ENCODE assay signal across 8 mouse cellular contexts in genomic region chr5:67095651-67096377, GRCm38 (mm10). TPM values are rescaled to one million over a fixed set of nuclear protein-coding genes. Genes with fewer than 3 reads are reported as not detected.
DNase-seq lines count a peak whose midpoint lies in the region; ATAC-seq and TF ChIP-seq lines count a peak whose summit lies in the region.
"Had no signal": no experiment of that assay in that cellular context is flagged by ENCODE, and none has a peak within 500 bp of the region (broad histone marks: within the 10 kb centered on the region; RNA-seq: fewer than 3 reads in every experiment).

No protein-coding gene starts in this region.

- H3K4me3 ChIP-seq in lung, postnatal 0 days (ENCODE audit: low read depth, low read length): peak overlapping the region; percentile 35
- H3K4me3 ChIP-seq in forebrain, embryonic 13.5 days: peak overlapping the region; percentile 28
- H3K4me3 ChIP-seq in intestine, embryonic 14.5 days (ENCODE audit: low read depth, low read length): peak overlapping the region; percentile 34
- H3K4me3 ChIP-seq in neural tube, embryonic 14.5 days (ENCODE audit: low read depth, low read length): no peak overlapping the region

- no peak for TF ChIP-seq EP300 in lung, postnatal 0 days (IDR thresholded peaks at IDR 0.05)

- H3K9me3 ChIP-seq in lung, postnatal 0 days (ENCODE audit: low read length): no peaks in the 10 kb centered on the region
- no peaks in the 10 kb centered on the region for H3K9me3 ChIP-seq in forebrain, embryonic 13.5 days (replicated peaks)
- no peaks in the 10 kb centered on the region for H3K9me3 ChIP-seq in intestine, embryonic 14.5 days (ENCODE audit: control insufficient read depth, low read length)
- H3K9me3 ChIP-seq in neural tube, embryonic 14.5 days (ENCODE audit: control insufficient read depth, low read length): no peaks in the 10 kb centered on the region

- ATAC-seq in lung, postnatal 0 days: 0 out of 2 replicates have a peak, but pooled peaks have one; percentile 16
- peak; percentile 20; the same call in 1 of the 2 replicates for ATAC-seq in forebrain, embryonic 13.5 days
- ATAC-seq in intestine, embryonic 14.5 days (replicated peaks; ENCODE audit: low FRiP score, low TSS enrichment, low read depth): no peak
- ATAC-seq in neural tube, embryonic 14.5 days (ENCODE audit: low read depth): no peak

- peaks cover 75% of the 10 kb centered on the region for H3K27me3 ChIP-seq in lung, postnatal 0 days (replicated peaks; ENCODE audit: insufficient read depth, low read length)
- peaks cover 96% of the 10 kb centered on the region for H3K27me3 ChIP-seq in forebrain, embryonic 13.5 days
- peaks cover 100% of the 10 kb centered on the region for H3K27me3 ChIP-seq in intestine, embryonic 14.5 days (replicated peaks; ENCODE audit: control insufficient read depth, insufficient read depth, low read length)
- H3K27me3 ChIP-seq in neural tube, embryonic 14.5 days (ENCODE audit: control insufficient read depth, insufficient read depth, low read length): peaks cover 74% of the 10 kb centered on the region

- WGBS in lung, postnatal 0 days: 2% methylated on average over 39 of the region's 47 CpGs
- WGBS in forebrain, embryonic 13.5 days: under 1% methylated on average over 46 of the region's 47 CpGs
- WGBS in intestine, embryonic 14.5 days: under 1% methylated on average over 44 of the region's 47 CpGs
- 1% methylated on average over 29 of the region's 47 CpGs for WGBS in neural tube, embryonic 14.5 days

- H3K4me2 ChIP-seq in lung, postnatal 0 days (replicated peaks; ENCODE audit: low read depth, low read length): peak overlapping the region; percentile 53
- peak overlapping the region; percentile 57 for H3K4me2 ChIP-seq in forebrain, embryonic 13.5 days
- H3K4me2 ChIP-seq in intestine, embryonic 14.5 days (ENCODE audit: low read length): peak overlapping the region; percentile 39
- peak overlapping the region; percentile 8; the same call in 1 of the 2 replicates for H3K4me2 ChIP-seq in neural tube, embryonic 14.5 days (ENCODE audit: low read depth, low read length)

- no peak for DNase-seq in lung, postnatal 0 days (ENCODE audit: low spot score)
- DNase-seq in lung, postnatal 25 days (ENCODE audit: low spot score): no peak
- DNase-seq in intestine, embryonic 14.5 days (ENCODE audit: low spot score): peak; percentile 64
- no peak for DNase-seq in cerebellum, adult 8-10 months
- DNase-seq in layer of hippocampus, postnatal 25 days (ENCODE audit: extremely low spot score in 1 of 2, low spot score in 1 of 2): no peak

- no peak overlapping the region for H3K9ac ChIP-seq in lung, postnatal 0 days (replicated peaks; ENCODE audit: low read depth)
- H3K9ac ChIP-seq in forebrain, embryonic 13.5 days: no peak overlapping the region
- H3K9ac ChIP-seq in intestine, embryonic 14.5 days (ENCODE audit: low read length): peak overlapping the region; percentile 53
- no peak overlapping the region for H3K9ac ChIP-seq in neural tube, embryonic 14.5 days (replicated peaks; ENCODE audit: low read depth, low read length)

- no peak overlapping the region for H3K27ac ChIP-seq in lung, postnatal 0 days (ENCODE audit: low read length)
- H3K27ac ChIP-seq in forebrain, embryonic 13.5 days: no peak overlapping the region
- peak overlapping the region; percentile 64; the same call in 1 of the 2 replicates for H3K27ac ChIP-seq in intestine, embryonic 14.5 days (ENCODE audit: low read depth)
- no peak overlapping the region for H3K27ac ChIP-seq in neural tube, embryonic 14.5 days (ENCODE audit: low read depth, low read length)

- H3K4me1 ChIP-seq in lung, postnatal 0 days (ENCODE audit: insufficient read depth, low read depth, low read length): no peaks in the 10 kb centered on the region; the same call in 1 of the 2 replicates
- peaks cover 13% of the 10 kb centered on the region for H3K4me1 ChIP-seq in forebrain, embryonic 13.5 days
- H3K4me1 ChIP-seq in intestine, embryonic 14.5 days (replicated peaks; ENCODE audit: control insufficient read depth, insufficient read depth, low read length): no peaks in the 10 kb centered on the region
- H3K4me1 ChIP-seq in neural tube, embryonic 14.5 days (ENCODE audit: control insufficient read depth, insufficient read depth, low read length): no peaks in the 10 kb centered on the region

- no peak for TF ChIP-seq CTCF in lung, postnatal 0 days (IDR thresholded peaks at IDR 0.05)

- no peaks in the 10 kb centered on the region for H3K36me3 ChIP-seq in lung, postnatal 0 days (ENCODE audit: insufficient read depth, low read length)
- no peaks in the 10 kb centered on the region for H3K36me3 ChIP-seq in forebrain, embryonic 13.5 days (ENCODE audit: poor library complexity, severe bottlenecking)
- no peaks in the 10 kb centered on the region for H3K36me3 ChIP-seq in intestine, embryonic 14.5 days (ENCODE audit: control insufficient read depth, insufficient read depth, low read length)
- no peaks in the 10 kb centered on the region for H3K36me3 ChIP-seq in neural tube, embryonic 14.5 days (ENCODE audit: control insufficient read depth, insufficient read depth, low read length)

RNA-seq across cellular contexts. Expression of gene Phox2b, which starts 3.3 kb away (rescaled TPM):
- 0.05 TPM in 1 of 2 replicates, not detected in the other for polyA plus RNA-seq in lung, postnatal 0 days (2015; fragmentation: Nextera tagmentation; extraction: Ambion mirVana)
- not detected in 2 replicates for polyA plus RNA-seq in forebrain, embryonic 13.5 days (2015; fragmentation: Nextera tagmentation; extraction: Ambion mirVana)
- 41.6 and 45.5 TPM in 2 replicates for polyA plus RNA-seq in intestine, embryonic 14.5 days (2014; fragmentation: Nextera tagmentation; extraction: Ambion mirVana)
- 0.08 and 0.15 TPM in 2 replicates for polyA plus RNA-seq in neural tube, embryonic 14.5 days (2014; fragmentation: Nextera tagmentation; extraction: Ambion mirVana)
- total RNA-seq in layer of hippocampus, postnatal 25 days (2021): not detected
- total RNA-seq: liver, adult 2 months had no signal
- polyA plus RNA-seq: liver, adult 2 months had no signal

Comparison
In these comparisons a context has a peak if more than half of its experiments do, and no peak if none do; other contexts are left out.
1. ATAC-seq: peak in lung, postnatal 0 days (single experiment) and forebrain, embryonic 13.5 days (single experiment); none in intestine, embryonic 14.5 days (single experiment) and neural tube, embryonic 14.5 days (single experiment).
2. RNA of gene Phox2b, which starts 3.3 kb away (polyA plus RNA-seq): 41.6 to 45.5 TPM in intestine, embryonic 14.5 days; 0.08 to 0.15 TPM in neural tube, embryonic 14.5 days, 0.05 TPM in lung, postnatal 0 days and not detected in forebrain, embryonic 13.5 days; every median in the first group is over 10 times any median in the second.
3. Peak in every context shown above with its lines, with median percentiles within 50 percentile points of each other: H3K4me2 ChIP-seq.